Mouse (Mus musculus) heart, embryonic 13.5 days (tissue): ENCODE results near the gene Setd1b. TPM values are rescaled to one million over a fixed set of nuclear protein-coding genes. Genes with fewer than 3 reads are reported as not detected.
"Not testable (repeated sequence)": the region's sequence is repeated elsewhere in the genome, so short reads cannot be mapped to it uniquely, and the experiment has no call there.

Experiments
- ATAC-seq: fragments of 200-750 bp; cut with Nextera tagmentation; 2 replicates; pipeline ENCODE4 v1.8.0; 2017; ENCODE audit warnings: moderate TSS enrichment; ENCODE audit not compliant: insufficient number of reproducible peaks, low FRiP score, low TSS enrichment; ENCODE audit errors: extremely low read depth
- H3K27ac ChIP-seq: fragments of 300-500 bp; sonication (generic); replicated peaks from 2 replicates; pipeline ENCODE4 v1.5.1; 2015; ENCODE audit warnings: moderate library complexity, mild to moderate bottlenecking, inconsistent platforms
- H3K27me3 ChIP-seq: fragments of 300-500 bp; sonication (generic); replicated peaks from 2 replicates; pipeline ENCODE4 v1.6.1; 2015; ENCODE audit warnings: mild to moderate bottlenecking, inconsistent platforms
- H3K36me3 ChIP-seq: fragments of 300-500 bp; sonication (generic); 2 replicates; pipeline ENCODE4 v1.6.1; 2015; ENCODE audit warnings: mild to moderate bottlenecking, inconsistent platforms
- H3K4me1 ChIP-seq: fragments of 300-500 bp; sonication (generic); 2 replicates; pipeline ENCODE4 v1.6.1; 2015; ENCODE audit warnings: inconsistent platforms
- H3K4me2 ChIP-seq: fragments of 300-500 bp; sonication (generic); 2 replicates; pipeline ENCODE4 v1.6.1; 2015; ENCODE audit warnings: inconsistent platforms, mild to moderate bottlenecking, moderate library complexity
- H3K4me3 ChIP-seq: fragments of 300-500 bp; sonication (generic); 2 replicates; pipeline ENCODE4 v1.5.1; 2015; ENCODE audit warnings: moderate library complexity, mild to moderate bottlenecking, inconsistent platforms
- H3K9ac ChIP-seq: fragments of 300-500 bp; sonication (generic); 2 replicates; pipeline ENCODE4 v1.6.1; 2015; ENCODE audit warnings: inconsistent platforms, mild to moderate bottlenecking, moderate library complexity
- H3K9me3 ChIP-seq: fragments of 300-500 bp; sonication (generic); 2 replicates; pipeline ENCODE4 v1.6.1; 2016; ENCODE audit warnings: inconsistent platforms
- WGBS: fragments of 180-500 bp; shearing (Covaris S2); methylation state at CpG from one replicate; pipeline ENCODE4 v1.1.7; 2015; ENCODE audit warnings: mixed read lengths; 5-methylcytosine and 5-hydroxymethylcytosine counted together
- polyA plus RNA-seq: library from polyadenylated mRNA; unstranded; fragments of >200 nt; fragmentation: Nextera tagmentation; extraction: Ambion mirVana; gene quantifications from 2 replicates; pipeline ENCODE4 v1.2.1, GENCODE M21; 2015

The Setd1b gene
- polyA plus RNA-seq, 1 experiment from 2014 or later: 6.2 TPM

GRCm38 (mm10) chr5:123192606-123193150, 50.7 kb downstream of the Setd1b start:
- 0 out of 2 replicates have a peak, but pooled peaks cover 5% of the 10 kb centered on the region for H3K9me3 ChIP-seq
- H3K27me3 ChIP-seq: no peaks in the 10 kb centered on the region; the same call in 1 of the 2 replicates
- H3K4me2 ChIP-seq: no peak overlapping the region
- H3K27ac ChIP-seq: no peak overlapping the region
- no peak overlapping the region for H3K4me3 ChIP-seq
- H3K4me1 ChIP-seq: no peaks in the 10 kb centered on the region
- H3K9ac ChIP-seq: no peak overlapping the region
- ATAC-seq: no peak
- no peaks in the 10 kb centered on the region for H3K36me3 ChIP-seq
- 56% methylated on average over 9 of the region's 9 CpGs for WGBS

DNA sequence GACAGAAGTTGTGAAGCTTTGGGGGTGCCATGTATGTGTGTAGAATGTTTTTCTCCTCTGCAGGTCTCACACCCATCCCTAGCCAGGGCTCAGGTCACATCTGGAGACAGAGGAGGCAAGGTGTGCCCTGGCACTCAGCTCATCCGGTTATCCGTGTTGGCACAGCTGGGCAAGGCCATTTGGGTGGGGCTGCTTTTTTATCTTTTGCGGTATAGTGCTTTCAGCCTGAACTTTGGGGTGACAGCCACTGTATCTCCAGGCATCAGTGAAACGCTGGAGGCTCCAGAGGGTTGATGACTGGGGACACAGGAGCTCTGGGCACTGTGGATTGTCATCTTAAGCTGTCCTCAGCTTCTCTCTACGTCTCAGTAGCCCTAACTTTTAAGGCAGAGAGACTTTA, 51.4 kb downstream of the Setd1b start:
- whole genome bisulfite sequencing: 62% methylated on average over 5 of the region's 5 CpGs
- no peaks in the 10 kb centered on the region for H3K4me1 ChIP-seq
- no peaks in the 10 kb centered on the region for H3K36me3 ChIP-seq
- H3K27ac ChIP-seq: no peak overlapping the region
- H3K9ac ChIP-seq: no peak overlapping the region
- no peak for ATAC-seq
- H3K27me3 ChIP-seq: no peaks in the 10 kb centered on the region; the same call in 1 of the 2 replicates
- H3K4me2 ChIP-seq: no peak overlapping the region
- 0 out of 2 replicates have a peak, but pooled peaks cover 5% of the 10 kb centered on the region for H3K9me3 ChIP-seq
- H3K4me3 ChIP-seq: no peak overlapping the region

DNA sequence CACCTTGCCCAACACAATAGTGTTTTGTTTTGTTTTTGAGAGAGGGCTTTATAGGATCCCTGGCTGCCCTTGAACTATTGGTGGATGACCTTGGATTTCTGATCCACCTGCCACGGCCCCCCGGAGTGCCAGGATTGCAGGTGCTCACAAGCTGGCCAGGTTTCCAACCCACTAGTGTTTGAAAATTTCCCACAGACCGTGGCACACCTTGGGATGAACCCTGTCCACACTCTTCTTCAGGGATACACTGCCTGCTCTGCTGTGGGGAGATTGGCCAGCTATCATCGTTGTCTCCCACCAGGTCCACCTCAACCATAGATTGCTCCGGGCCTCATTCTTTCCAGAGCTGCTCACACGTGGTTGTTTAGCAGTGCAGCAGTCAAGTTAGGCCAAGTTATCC, 52.9 kb downstream of the Setd1b start:
- Histone ChIP-seq H3K4me1 (no peaks in the 10 kb centered on the region), H3K9ac (no peak overlapping the region), H3K4me3 (no peak overlapping the region), H3K27me3 (no peaks in the 10 kb centered on the region; the same call in 1 of the 2 replicates), H3K4me2 (no peak overlapping the region), H3K36me3 (no peaks in the 10 kb centered on the region), H3K27ac (no peak overlapping the region), H3K9me3 (0 out of 2 replicates have a peak, but pooled peaks cover 5% of the 10 kb centered on the region)
- WGBS: 78% methylated on average over 6 of the region's 6 CpGs
- ATAC-seq: no peak

DNA sequence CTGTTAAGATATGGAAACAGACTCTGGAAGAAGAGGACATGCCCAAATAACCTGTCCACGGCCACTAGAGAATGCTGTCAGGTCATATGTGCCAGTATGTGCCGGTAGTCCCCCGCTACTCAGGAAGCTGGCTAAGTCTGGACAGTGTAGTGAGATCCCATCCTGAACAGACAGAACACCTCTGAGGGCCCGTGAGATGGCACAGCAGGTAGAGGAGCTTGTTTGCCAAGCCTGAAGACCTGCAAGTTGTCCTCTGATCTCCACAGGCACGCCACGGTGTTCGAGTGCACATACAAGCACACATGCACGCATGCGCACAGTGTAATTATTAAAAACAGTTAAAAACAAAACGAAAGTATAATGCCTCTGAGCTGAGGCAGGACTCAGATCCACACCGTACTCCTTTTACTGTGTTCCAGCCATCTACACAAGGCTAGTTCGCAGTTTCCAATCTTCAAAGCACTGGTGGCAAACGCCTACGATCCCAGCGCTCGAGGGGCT, 53.6 kb downstream of the Setd1b start:
- no peaks in the 10 kb centered on the region for H3K36me3 ChIP-seq
- no peak overlapping the region for H3K4me3 ChIP-seq
- H3K9ac ChIP-seq: no peak overlapping the region
- 82% methylated on average over 16 of the region's 16 CpGs for WGBS
- H3K27me3 ChIP-seq: no peaks in the 10 kb centered on the region; the same call in 1 of the 2 replicates
- 0 out of 2 replicates have a peak, but pooled peaks cover 5% of the 10 kb centered on the region for H3K9me3 ChIP-seq
- ATAC-seq: no peak
- no peak overlapping the region for H3K4me2 ChIP-seq
- no peaks in the 10 kb centered on the region for H3K4me1 ChIP-seq
- no peak overlapping the region for H3K27ac ChIP-seq

GRCm38 (mm10) chr5:123196746-123197145, 54.8 kb downstream of the Setd1b start:
- H3K4me3 ChIP-seq: no peak overlapping the region
- 78% methylated on average over 4 of the region's 4 CpGs for WGBS
- H3K36me3 ChIP-seq: no peaks in the 10 kb centered on the region
- H3K27me3 ChIP-seq: no peaks in the 10 kb centered on the region; the same call in 1 of the 2 replicates
- H3K4me2 ChIP-seq: no peak overlapping the region
- no peaks in the 10 kb centered on the region for H3K4me1 ChIP-seq
- no peak overlapping the region for H3K9ac ChIP-seq
- no peaks in the 10 kb centered on the region for H3K9me3 ChIP-seq
- no peak for ATAC-seq
- no peak overlapping the region for H3K27ac ChIP-seq

- Histone ChIP-seq H3K4me3 (no peak overlapping the region), H3K9ac (no peak overlapping the region), H3K4me2 (no peak overlapping the region), H3K36me3 (no peaks in the 10 kb centered on the region), H3K27ac (no peak overlapping the region), H3K9me3 (no peaks in the 10 kb centered on the region), H3K4me1 (no peaks in the 10 kb centered on the region), H3K27me3 (no peaks in the 10 kb centered on the region)
- ATAC-seq: no peak
- WGBS: 44% methylated on average over 4 of the region's 4 CpGs
Observed at GRCm38 (mm10) chr5:123198523-123198922, 56.5 kb downstream of the Setd1b start.

GRCm38 (mm10) chr5:123200816-123201522, 59.0 kb downstream of the Setd1b start:
- H3K4me3 ChIP-seq, H3K27ac ChIP-seq, ATAC-seq, H3K9me3 ChIP-seq, H3K27me3 ChIP-seq, H3K4me1 ChIP-seq, H3K36me3 ChIP-seq, H3K9ac ChIP-seq, H3K4me2 ChIP-seq: not testable (repeated sequence)
- 63% methylated on average over 5 of the region's 7 CpGs for WGBS

GRCm38 (mm10) chr5:123201523-123201892, 59.5 kb downstream of the Setd1b start:
- Histone ChIP-seq H3K9ac (no peak overlapping the region), H3K27ac (no peak overlapping the region), H3K4me1 (no peaks in the 10 kb centered on the region), H3K27me3 (no peaks in the 10 kb centered on the region), H3K4me3 (no peak overlapping the region), H3K36me3 (no peaks in the 10 kb centered on the region), H3K9me3 (no peaks in the 10 kb centered on the region), H3K4me2 (no peak overlapping the region)
- 76% methylated on average over 7 of the region's 7 CpGs for WGBS
- no peak for ATAC-seq

- H3K4me2 ChIP-seq: no peak overlapping the region
- H3K27ac ChIP-seq: no peak overlapping the region
- no peak overlapping the region for H3K4me3 ChIP-seq
- WGBS: 63% methylated on average over 5 of the region's 5 CpGs
- H3K36me3 ChIP-seq: no peaks in the 10 kb centered on the region
- H3K9ac ChIP-seq: no peak overlapping the region
- no peaks in the 10 kb centered on the region for H3K4me1 ChIP-seq
- H3K9me3 ChIP-seq: no peaks in the 10 kb centered on the region
- no peaks in the 10 kb centered on the region for H3K27me3 ChIP-seq
- ATAC-seq: no peak
Observed at GRCm38 (mm10) chr5:123201987-123202386, 60.0 kb downstream of the Setd1b start.

DNA sequence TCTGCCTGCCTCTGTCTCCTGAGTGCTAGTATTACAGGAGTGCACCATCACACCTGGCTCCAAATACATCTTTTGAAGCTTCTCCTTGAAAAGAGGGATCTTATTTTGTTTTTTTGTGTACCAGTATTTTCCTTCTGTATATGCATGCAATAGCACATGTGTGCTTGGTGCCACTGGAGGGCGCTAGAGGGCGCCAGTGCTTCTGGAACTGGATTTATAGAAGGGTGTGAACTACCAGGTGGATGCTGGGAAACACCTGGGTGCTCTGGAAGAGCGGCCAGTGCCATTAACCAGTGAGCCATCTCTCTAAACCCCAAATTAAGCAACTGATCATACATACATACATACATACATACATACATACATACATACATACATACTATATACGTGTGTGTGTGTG, 60.8 kb downstream of the Setd1b start:
- not testable (repeated sequence) for ATAC-seq
- 31% methylated on average over 4 of the region's 4 CpGs for WGBS

GRCm38 (mm10) chr5:123203591-123203990, 61.6 kb downstream of the Setd1b start:
- ATAC-seq, H3K9me3 ChIP-seq, H3K4me1 ChIP-seq, H3K4me3 ChIP-seq, H3K27me3 ChIP-seq, H3K4me2 ChIP-seq, H3K9ac ChIP-seq, H3K36me3 ChIP-seq, H3K27ac ChIP-seq: not testable (repeated sequence)
- WGBS: 80% methylated on average over 7 of the region's 7 CpGs

More for the DNA sequence above, 60.8 kb downstream of the Setd1b start:
- H3K27ac ChIP-seq, H3K4me2 ChIP-seq, H3K27me3 ChIP-seq, H3K36me3 ChIP-seq, H3K4me3 ChIP-seq, H3K9me3 ChIP-seq, H3K9ac ChIP-seq, H3K4me1 ChIP-seq: not testable (repeated sequence)
